Mouse (Mus musculus) Patski (cell line): ENCODE data around the gene Ubl3. TPM values are rescaled to one million over a fixed set of nuclear protein-coding genes. Genes with fewer than 3 reads are reported as not detected.

Experiments
- ATAC-seq: fragments of 100-300 bp; one replicate; pipeline ENCODE4 v1.8.0; 2021
- CTCF ChIA-PET: fragments of 350-600 bp; sonication (Branson Sonifier 250); formaldehyde crosslinking; loops from one replicate; lab custom pipeline; 2022; ENCODE audit warnings: inconsistent platforms; lab: Charles Lee
- POLR2A ChIA-PET: fragments of 350-600 bp; sonication (Branson Sonifier 250); formaldehyde crosslinking; loops from one replicate; lab custom pipeline; 2022; ENCODE audit warnings: antibody characterized with exemption, inconsistent platforms; lab: Charles Lee
- DNase-seq: peaks from one replicate; pipeline ENCODE4 v3.0.0-alpha.2; 2011; ENCODE audit warnings: low read depth, low spot score
- H3K27me3 ChIP-seq: fragments of 371-371 bp; one replicate; pipeline ENCODE4 v1.5.1; 2021
- CTCF ChIP-seq: fragments of 100-300 bp; IDR thresholded peaks from one replicate; pipeline ENCODE4 v1.5.1; 2021
- in situ Hi-C: fragments of 300-500 bp; cut with MboI; formaldehyde crosslinking; loops from 3 replicates; pipeline ENCODE4 v1.11.1; 2018; ENCODE audit warnings: low pct_unique_long_range_greater_than_20kb, mixed read lengths
- polyA plus RNA-seq: library from polyadenylated mRNA; unstranded; gene quantifications from one replicate; pipeline ENCODE4 v1.2.3, GENCODE M21; 2021

Gene Ubl3
- polyA plus RNA-seq, 1 experiment from 2014 or later, result 131 TPM

DNA sequence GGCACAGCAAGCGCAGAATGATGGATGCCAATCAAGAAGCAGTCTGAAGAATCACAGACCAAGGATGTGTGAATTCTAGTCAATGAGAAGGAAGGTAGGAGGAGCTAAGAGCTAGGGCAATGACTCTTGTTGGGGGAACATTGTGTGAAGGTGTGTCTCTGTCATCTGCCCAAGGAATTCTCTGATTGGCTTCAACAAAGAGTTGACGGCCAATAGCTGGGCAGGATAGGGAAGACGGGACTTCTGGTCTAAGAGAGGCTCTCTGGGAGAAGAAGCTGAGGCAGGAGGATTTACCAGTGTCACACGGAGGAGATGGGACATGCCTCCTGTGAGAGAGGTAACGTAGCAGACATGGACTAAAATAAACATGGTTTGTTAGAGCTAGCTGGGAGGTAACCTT, 86.5 kb downstream of the Ubl3 start:
- ChIA-PET POLR2A (interaction anchor here (1.5 kb wide), 1 partner anchor 14 kb away, joined by 4 read pairs; no protein-coding TSS in a partner anchor), CTCF (interaction anchor here (1.0 to 1.7 kb wide), 3 partner anchors 14 to 31 kb away, joined by 3 to 4 read pairs (median 3); no protein-coding TSS in a partner anchor)
- no peaks in the 10 kb centered on the region for H3K27me3 ChIP-seq
- DNase-seq (no peak), ATAC-seq (no peak)
- no peak for TF ChIP-seq CTCF
- in situ Hi-C loops, result no loop called here

DNA sequence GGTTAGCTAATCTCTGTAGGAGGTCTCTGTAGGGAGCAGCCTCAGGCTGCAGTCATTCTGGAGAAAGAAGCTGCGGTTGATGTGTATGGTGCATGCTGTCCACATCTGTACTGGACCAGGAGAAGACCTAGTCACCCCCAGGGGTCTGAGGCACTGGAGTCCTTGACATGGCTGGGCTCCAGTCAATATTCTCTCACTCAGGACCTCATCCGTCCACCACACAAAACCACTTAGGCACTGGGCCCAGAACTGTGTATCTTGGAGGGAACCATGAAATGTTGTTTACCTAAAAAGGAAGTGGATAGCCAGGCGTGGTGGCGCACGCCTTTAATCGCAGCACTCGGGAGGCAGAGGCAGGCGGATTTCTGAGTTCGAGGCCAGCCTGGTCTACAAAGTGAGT, 87.5 kb downstream of the Ubl3 start:
- POLR2A ChIA-PET, result interaction anchor here (1.5 kb wide), 1 partner anchor 13 kb away, joined by 4 read pairs; no protein-coding TSS in a partner anchor
- CTCF ChIA-PET, result no interaction called here
- H3K27me3 ChIP-seq, result no peaks in the 10 kb centered on the region
- TF ChIP-seq CTCF, result no peak
- DNase-seq (no peak), ATAC-seq (no peak)
- in situ Hi-C loops, result no loop called here

DNA sequence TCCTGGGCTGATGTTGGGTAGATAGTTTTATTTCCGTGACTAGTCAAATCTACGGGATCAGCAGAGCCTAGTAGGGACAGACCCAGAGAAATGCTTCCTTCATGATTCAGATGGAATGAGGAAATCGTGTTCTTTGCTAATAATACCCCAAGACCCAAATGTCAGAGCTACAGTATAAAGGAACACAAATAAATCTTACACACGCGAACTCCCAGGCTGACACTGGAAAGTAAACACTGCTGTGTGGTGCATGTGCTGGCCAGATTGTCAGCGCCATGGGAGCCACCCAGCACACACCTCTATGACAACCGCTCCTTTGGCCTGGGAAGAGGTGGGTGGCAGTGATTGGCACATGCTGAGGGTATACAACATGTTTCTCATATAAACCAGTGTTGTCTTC, 88.1 kb downstream of the Ubl3 start:
- no peaks in the 10 kb centered on the region for H3K27me3 ChIP-seq
- ChIA-PET CTCF (interaction anchor here (0.8 to 1.2 kb wide), 2 partner anchors 10 to 132 kb away, joined by 3 to 5 read pairs; no protein-coding TSS in a partner anchor), POLR2A (no interaction called here)
- ATAC-seq, result no peak
- DNase-seq, result no peak
- in situ Hi-C loops, result no loop called here
- no peak for TF ChIP-seq CTCF

DNA sequence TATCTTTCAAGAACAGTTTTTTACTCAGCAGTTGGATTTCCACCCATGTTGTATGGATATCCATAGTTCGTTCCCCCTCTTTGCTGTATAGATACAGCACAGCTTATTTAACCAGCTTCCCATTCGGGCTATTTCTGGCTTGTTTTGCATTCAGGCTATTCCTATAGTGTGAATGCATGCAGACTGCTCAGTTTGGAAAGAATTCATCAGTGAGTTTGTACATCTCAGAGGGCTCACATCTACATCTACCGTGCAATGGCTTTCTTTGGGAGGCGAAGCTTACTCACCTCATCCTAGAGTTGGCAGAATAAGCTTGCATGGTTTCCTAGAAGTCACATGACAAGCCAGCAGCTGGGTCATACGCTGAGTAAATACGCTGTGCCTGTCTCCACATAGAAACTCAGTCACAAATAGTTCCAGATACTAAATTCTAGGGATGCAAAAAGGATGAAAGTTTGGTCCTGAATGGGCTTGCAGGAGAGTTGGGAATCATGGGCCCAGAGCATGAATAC, 88.8 kb downstream of the Ubl3 start:
- POLR2A ChIA-PET, result no interaction called here
- ATAC-seq, result no peak

More for the DNA sequence above, 88.8 kb downstream of the Ubl3 start:
- CTCF ChIA-PET, result interaction anchor here (0.8 to 1.7 kb wide), 3 partner anchors 9 to 131 kb away, joined by 3 to 5 read pairs (median 5); no protein-coding TSS in a partner anchor
- in situ Hi-C loops, result no loop called here
- H3K27me3 ChIP-seq, result no peaks in the 10 kb centered on the region
- TF ChIP-seq CTCF, result no peak
- DNase-seq, result no peak

Other genes starting within 250 kb of the Ubl3 start
- gene Slc7a1, start 152.9 kb downstream of the Ubl3 start, polyA plus RNA-seq, result 33.7 TPM